In the genomic region with DNA sequence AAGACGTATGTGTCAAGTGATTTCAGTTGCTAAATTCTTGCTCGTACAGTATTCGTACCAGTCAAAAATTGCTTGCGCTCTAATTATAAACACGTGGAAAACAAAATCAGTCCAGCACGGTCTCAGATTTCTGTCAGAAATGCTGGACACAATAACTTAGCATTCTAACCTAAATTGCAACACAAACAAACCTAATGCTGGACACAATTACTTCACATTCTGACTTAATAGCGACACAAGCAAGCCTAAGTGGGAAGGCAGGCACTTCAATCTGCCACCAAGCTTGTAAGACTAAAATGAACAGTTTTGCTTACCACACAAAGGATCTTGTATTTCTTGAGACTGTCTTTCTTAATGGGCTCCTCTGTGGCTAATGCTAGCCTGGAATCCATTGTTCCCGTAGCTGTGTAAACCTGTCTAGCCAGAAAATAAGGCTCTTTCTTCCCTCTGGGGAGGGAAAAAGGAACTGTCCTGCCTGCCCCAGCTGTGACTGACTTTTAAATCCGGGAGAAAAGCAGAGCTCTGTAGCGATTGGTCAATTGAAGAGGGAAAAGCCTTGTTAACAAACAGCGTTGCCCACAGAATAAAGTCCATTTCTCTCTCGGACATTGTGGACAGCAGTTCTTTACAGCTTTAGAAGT, we compare ENCODE assay signal across 9 mouse cellular contexts. TPM values are rescaled to one million over a fixed set of nuclear protein-coding genes. Genes with fewer than 3 reads are reported as not detected.
DNase-seq lines count a peak whose midpoint lies in the region; ATAC-seq and TF ChIP-seq lines count a peak whose summit lies in the region.
"Had no signal": no experiment of that assay in that cellular context is flagged by ENCODE, and none has a peak within 500 bp of the region (broad histone marks: within the 10 kb centered on the region; RNA-seq: fewer than 3 reads in every experiment).

No protein-coding gene starts in this region.

- peaks cover 12% of the 10 kb centered on the region for H3K4me1 ChIP-seq in lung, embryonic 16.5 days (replicated peaks; ENCODE audit: control insufficient read depth, insufficient read depth, low read length)
- H3K4me1 ChIP-seq in heart, postnatal 0 days (ENCODE audit: control insufficient read depth, insufficient read depth), result peaks cover 8% of the 10 kb centered on the region; the same call in 1 of the 2 replicates
- H3K4me1 ChIP-seq in limb, embryonic 12.5 days (replicated peaks), result peaks cover 24% of the 10 kb centered on the region
- H3K4me1 ChIP-seq in small intestine, adult 2 months (ENCODE audit: control insufficient read depth, insufficient read depth, insufficient read length, low read length), result peaks cover 2% of the 10 kb centered on the region; the same call in 1 of the 2 replicates

- peak overlapping the region; percentile 17 for H3K9ac ChIP-seq in lung, embryonic 16.5 days (ENCODE audit: low read length)
- H3K9ac ChIP-seq in heart, postnatal 0 days (replicated peaks; ENCODE audit: low read depth, low read length), result 0 out of 2 replicates have a peak overlapping the region, but pooled peaks have one; percentile 20
- H3K9ac ChIP-seq in limb, embryonic 12.5 days (replicated peaks), result peak overlapping the region; percentile 37; the same call in 1 of the 2 replicates

- no peak overlapping the region for H3K27ac ChIP-seq in lung, embryonic 16.5 days (ENCODE audit: low read length)
- peak overlapping the region; percentile 59 for H3K27ac ChIP-seq in heart, postnatal 0 days (ENCODE audit: low read depth)
- peak overlapping the region; percentile 75 for H3K27ac ChIP-seq in limb, embryonic 12.5 days
- peak overlapping the region; percentile 47; the same call in 1 of the 2 replicates for H3K27ac ChIP-seq in small intestine, adult 2 months (ENCODE audit: insufficient read depth, low read depth, low read length)

- ATAC-seq in lung, embryonic 16.5 days (ENCODE audit: low read depth), result peak; percentile 54
- ATAC-seq in heart, postnatal 0 days (ENCODE audit: insufficient read depth, low read depth), result peak; percentile 55; the same call in 1 of the 2 replicates
- ATAC-seq in limb, embryonic 12.5 days (ENCODE audit: insufficient number of reproducible peaks, insufficient read depth, low FRiP score, low TSS enrichment, low read depth), result no peak
- ATAC-seq in cerebellum, adult (ENCODE audit: insufficient number of reproducible peaks, low FRiP score, low TSS enrichment), result no peak
- ATAC-seq: Patski had no signal

- no peaks in the 10 kb centered on the region for H3K27me3 ChIP-seq in lung, embryonic 16.5 days (ENCODE audit: control insufficient read depth, insufficient read depth, low read depth, low read length)
- no peaks in the 10 kb centered on the region for H3K27me3 ChIP-seq in heart, postnatal 0 days (ENCODE audit: control insufficient read depth, insufficient read depth, low read length)
- H3K27me3 ChIP-seq in limb, embryonic 12.5 days, result no peaks in the 10 kb centered on the region
- no peaks in the 10 kb centered on the region for H3K27me3 ChIP-seq in small intestine, adult 2 months (ENCODE audit: control insufficient read depth, insufficient read depth, low read length)
- H3K27me3 ChIP-seq: Patski had no signal

- H3K9me3 ChIP-seq in lung, embryonic 16.5 days (ENCODE audit: control insufficient read depth, low read length), result no peaks in the 10 kb centered on the region
- no peaks in the 10 kb centered on the region for H3K9me3 ChIP-seq in heart, postnatal 0 days (replicated peaks; ENCODE audit: control insufficient read depth, low read length)
- 0 out of 2 replicates have a peak, but pooled peaks cover 3% of the 10 kb centered on the region for H3K9me3 ChIP-seq in limb, embryonic 12.5 days

- 11% methylated on average over 12 of the region's 12 CpGs for WGBS in lung, embryonic 16.5 days
- 23% methylated on average over 12 of the region's 12 CpGs for WGBS in heart, postnatal 0 days
- 10% methylated on average over 12 of the region's 12 CpGs for WGBS in limb, embryonic 12.5 days
- WGBS in small intestine, adult 2 months, result 28% methylated on average over 12 of the region's 12 CpGs

- TF ChIP-seq CTCF in heart, postnatal 0 days (IDR thresholded peaks at IDR 0.05; ENCODE audit: low read depth), result no peak
- TF ChIP-seq CTCF in small intestine, adult 2 months (IDR thresholded peaks at IDR 0.05; ENCODE audit: extremely low read depth, insufficient read length, insufficient replicate concordance, low read depth, low read length), result no peak

- peak overlapping the region; percentile 39 for H3K4me2 ChIP-seq in lung, embryonic 16.5 days (ENCODE audit: low read depth, low read length)
- H3K4me2 ChIP-seq in heart, postnatal 0 days (ENCODE audit: low read depth, low read length), result peak overlapping the region; percentile 59
- H3K4me2 ChIP-seq in limb, embryonic 12.5 days, result peak overlapping the region; percentile 53

- no peaks in the 10 kb centered on the region for H3K36me3 ChIP-seq in lung, embryonic 16.5 days (ENCODE audit: control insufficient read depth, insufficient read depth, low read length)
- no peaks in the 10 kb centered on the region for H3K36me3 ChIP-seq in heart, postnatal 0 days (replicated peaks; ENCODE audit: control insufficient read depth, insufficient read depth, low read length)
- no peaks in the 10 kb centered on the region for H3K36me3 ChIP-seq in limb, embryonic 12.5 days
- peaks cover 2% of the 10 kb centered on the region; the same call in 1 of the 2 replicates for H3K36me3 ChIP-seq in small intestine, adult 2 months (ENCODE audit: control insufficient read depth, insufficient read depth, low read length)

- TF ChIP-seq EP300 in heart, postnatal 0 days (IDR thresholded peaks at IDR 0.05; ENCODE audit: low read depth), result no peak

- no peak for TF ChIP-seq POLR2A in small intestine, adult 2 months (IDR thresholded peaks at IDR 0.05; ENCODE audit: low read depth, low read length)

- DNase-seq in lung, postnatal 4 days, result no peak
- peak; percentile 41 for DNase-seq in heart, postnatal 0 days (ENCODE audit: low spot score)
- no peak for DNase-seq in urinary bladder, postnatal 10 days (ENCODE audit: low spot score)
- no peak for DNase-seq in gastrocnemius, adult 18-20 months (ENCODE audit: low spot score)

- H3K4me3 ChIP-seq in lung, embryonic 16.5 days (ENCODE audit: low read length), result peak overlapping the region; percentile 11
- peak overlapping the region; percentile 34 for H3K4me3 ChIP-seq in heart, postnatal 0 days (ENCODE audit: low read depth, low read length)
- peak overlapping the region; percentile 29 for H3K4me3 ChIP-seq in limb, embryonic 12.5 days (replicated peaks)
- no peak overlapping the region for H3K4me3 ChIP-seq in small intestine, adult 2 months (ENCODE audit: low read depth, low read length)

RNA-seq across cellular contexts. Expression of gene Enpp3, which starts 6.8 kb away (rescaled TPM):
- 1.9 and 2.2 TPM in 2 replicates for polyA plus RNA-seq in lung, embryonic 16.5 days (2015; fragmentation: Nextera tagmentation; extraction: Ambion mirVana)
- total RNA-seq in heart, postnatal 0 days (2014; rRNA removed; ENCODE audit: low replicate concordance), result 4.5 and 4.7 TPM in 2 replicates
- polyA plus RNA-seq in heart, postnatal 0 days (2015; fragmentation: Nextera tagmentation; extraction: Ambion mirVana), result 2.3 and 2.4 TPM in 2 replicates
- 6.3 and 7.9 TPM in 2 replicates for polyA plus RNA-seq in limb, embryonic 12.5 days (2016; fragmentation: Nextera tagmentation; extraction: Ambion mirVana)
- 33.9 and 64.3 TPM in 2 replicates for polyA plus RNA-seq in small intestine, adult 2 months (2012; rRNA removed)
- 1 to 10 TPM; 2.1 to 2.6 TPM for total RNA-seq in gastrocnemius, adult 18-20 months (2021)

RNA-seq across cellular contexts. Expression of gene Med23, which starts 34.0 kb away (rescaled TPM):
- polyA plus RNA-seq in lung, embryonic 16.5 days (2015; fragmentation: Nextera tagmentation; extraction: Ambion mirVana), result 20.8 and 21.9 TPM in 2 replicates
- total RNA-seq in heart, postnatal 0 days (2014; rRNA removed; ENCODE audit: low replicate concordance), result 11.5 and 35.0 TPM in 2 replicates
- 6.2 and 7.1 TPM in 2 replicates for polyA plus RNA-seq in heart, postnatal 0 days (2015; fragmentation: Nextera tagmentation; extraction: Ambion mirVana)
- polyA plus RNA-seq in limb, embryonic 12.5 days (2016; fragmentation: Nextera tagmentation; extraction: Ambion mirVana), result 35.6 and 35.7 TPM in 2 replicates
- polyA plus RNA-seq in small intestine, adult 2 months (2012; rRNA removed), result 5.9 and 14.6 TPM in 2 replicates
- 1 to 10 TPM; 7.1 to 9.4 TPM for total RNA-seq in gastrocnemius, adult 18-20 months (2021)

Comparison
In these comparisons a context has a peak if more than half of its experiments do, and no peak if none do; other contexts are left out.
1. ATAC-seq: peak in lung, embryonic 16.5 days (single experiment) and heart, postnatal 0 days (single experiment); none in limb, embryonic 12.5 days (single experiment) and cerebellum, adult (single experiment).
2. Peak in every context shown above with its lines, with median percentiles within 50 percentile points of each other: H3K4me2 ChIP-seq and H3K9ac ChIP-seq.